Mouse (Mus musculus) brain, embryonic 14.5 days (tissue): ENCODE results near the gene Tulp4. TPM values are rescaled to one million over a fixed set of nuclear protein-coding genes. Genes with fewer than 3 reads are reported as not detected.
A peak's percentile ranks its signal among the peaks of the same experiment; 100 is the strongest.

Experiments used
- DNase-seq: peaks from one replicate; pipeline ENCODE4 v3.0.0-alpha.2; 2011; ENCODE audit warnings: low read depth
- CTCF ChIP-seq: fragments of 200-500 bp; IDR thresholded peaks from 2 replicates; pipeline ENCODE4 v1.5.1; 2012; ENCODE audit warnings: inconsistent platforms, mild to moderate bottlenecking, moderate library complexity, borderline replicate concordance; ENCODE audit not compliant: insufficient read depth, insufficient read length; ENCODE audit errors: extremely low read depth
- POLR2A ChIP-seq: fragments of 200-500 bp; IDR thresholded peaks from 2 replicates; pipeline ENCODE4 v1.6.1; 2012; ENCODE audit warnings: mild to moderate bottlenecking, inconsistent platforms, borderline replicate concordance; ENCODE audit not compliant: poor library complexity, insufficient read depth, insufficient read length, severe bottlenecking; ENCODE audit errors: extremely low read depth
- polyA plus RNA-seq: library from polyadenylated mRNA; depleted of rRNA; stranded (reverse); fragments of >200 nt; gene quantifications from 2 replicates; pipeline ENCODE4 v1.2.3, GENCODE M21; 2012

Gene Tulp4
- polyA plus RNA-seq, 1 experiment, result 178 TPM

DNA sequence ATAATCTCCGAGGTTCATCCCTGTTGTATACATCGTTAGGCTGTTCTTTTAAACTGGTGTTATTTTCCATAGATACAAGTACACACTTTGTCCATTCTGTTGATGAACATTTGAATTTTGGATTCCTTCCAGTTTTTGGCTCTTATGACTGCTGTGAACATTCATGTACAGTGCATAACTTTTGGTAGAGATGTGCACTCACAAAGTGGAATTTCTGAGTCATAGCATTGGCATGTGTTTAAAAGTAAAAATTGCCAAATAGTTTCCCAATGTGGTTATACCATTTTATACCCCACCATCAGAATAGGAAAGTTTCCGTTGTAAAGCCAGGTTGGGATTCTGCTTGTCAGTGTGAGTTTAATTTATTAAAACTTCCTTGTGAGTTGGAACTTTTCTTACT, 34.6 kb downstream of the Tulp4 start:
- TF ChIP-seq POLR2A (no peak), CTCF (no peak)

DNA sequence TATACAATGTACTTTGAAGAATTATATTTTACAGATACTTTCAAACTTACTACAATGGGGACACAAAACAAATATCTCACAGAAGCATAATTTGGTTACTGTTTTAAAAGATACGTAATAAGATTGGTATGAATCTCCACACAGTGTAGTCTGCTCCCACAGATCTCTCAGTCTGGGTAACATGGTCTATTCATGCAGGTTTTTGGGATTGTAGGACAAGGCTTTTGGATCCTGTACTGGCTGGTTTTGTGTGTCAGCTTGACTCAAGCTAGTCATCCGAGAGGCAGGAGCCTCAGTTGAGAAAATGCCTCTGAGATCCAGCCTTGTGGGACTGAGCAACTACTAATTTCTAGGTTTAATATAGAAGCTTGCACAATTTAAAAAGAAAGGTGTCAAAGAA, 35.1 kb downstream of the Tulp4 start:
- no peak for DNase-seq

More for the DNA sequence above, 34.6 kb downstream of the Tulp4 start:
- no peak for DNase-seq

DNA sequence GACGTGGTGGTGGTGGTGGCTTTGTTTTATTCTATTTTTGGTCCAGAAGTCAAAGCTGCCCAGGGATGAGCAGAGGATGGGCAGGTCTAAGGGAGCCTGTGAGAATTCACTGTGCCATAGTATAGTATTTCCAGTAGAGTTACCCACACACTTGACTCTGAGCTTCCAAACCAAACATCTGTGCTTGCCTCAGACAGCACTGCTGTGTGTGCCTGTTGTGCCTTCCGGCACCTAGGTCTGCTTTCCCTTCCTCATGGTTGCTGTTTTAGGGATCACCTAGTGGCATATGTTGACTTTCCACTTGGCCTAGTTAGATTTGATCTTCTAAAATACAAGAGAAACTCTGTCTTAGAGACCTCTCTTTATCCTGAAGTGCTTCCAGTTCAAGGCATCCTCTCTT, 39.0 kb downstream of the Tulp4 start:
- TF ChIP-seq CTCF, result no peak
- TF ChIP-seq POLR2A, result no peak
- no peak for DNase-seq

More for the DNA sequence above, 35.1 kb downstream of the Tulp4 start:
- TF ChIP-seq POLR2A (no peak), CTCF (no peak)

DNA sequence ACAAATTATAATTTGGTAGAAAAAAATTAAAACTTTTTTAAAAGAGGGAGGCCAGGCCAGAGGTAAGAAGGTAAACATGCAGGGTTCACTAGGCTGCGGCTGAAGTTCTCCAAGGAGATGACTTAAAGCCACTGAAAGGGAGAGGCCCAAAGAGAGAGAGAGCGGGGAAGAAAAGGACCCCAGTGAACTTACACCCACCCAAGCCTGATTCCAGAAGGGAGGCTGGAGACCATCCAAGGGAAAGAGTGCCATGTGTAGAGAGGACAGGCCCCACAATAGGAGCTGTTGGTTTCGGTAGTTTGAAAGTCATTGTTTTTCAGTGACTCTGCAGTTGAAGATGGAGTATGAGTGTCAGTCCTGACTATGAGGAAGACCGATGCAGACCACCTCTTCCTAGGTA, 46.7 kb downstream of the Tulp4 start:
- no peak for TF ChIP-seq CTCF
- no peak for TF ChIP-seq POLR2A
- no peak for DNase-seq

DNA sequence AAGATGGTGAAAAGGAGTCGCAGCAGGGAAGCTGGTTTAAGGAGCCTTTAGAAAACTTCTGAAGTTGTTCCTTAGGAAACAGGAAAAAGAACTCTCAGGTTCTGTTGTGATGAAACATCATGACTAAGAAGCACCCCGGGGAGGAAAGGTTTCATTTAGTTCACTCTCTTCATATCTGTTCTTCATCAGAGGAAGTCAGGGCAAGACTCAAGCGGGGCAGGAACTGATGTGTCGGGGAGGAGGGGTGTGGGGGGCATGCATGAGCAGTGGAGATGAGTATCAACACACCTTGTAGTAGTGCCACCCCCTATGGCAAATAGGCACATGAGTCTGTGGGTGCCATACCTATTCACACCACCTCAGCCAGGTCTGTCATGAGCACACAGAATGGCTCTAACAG, 47.3 kb downstream of the Tulp4 start:
- no peak for DNase-seq
- TF ChIP-seq CTCF, result no peak

DNA sequence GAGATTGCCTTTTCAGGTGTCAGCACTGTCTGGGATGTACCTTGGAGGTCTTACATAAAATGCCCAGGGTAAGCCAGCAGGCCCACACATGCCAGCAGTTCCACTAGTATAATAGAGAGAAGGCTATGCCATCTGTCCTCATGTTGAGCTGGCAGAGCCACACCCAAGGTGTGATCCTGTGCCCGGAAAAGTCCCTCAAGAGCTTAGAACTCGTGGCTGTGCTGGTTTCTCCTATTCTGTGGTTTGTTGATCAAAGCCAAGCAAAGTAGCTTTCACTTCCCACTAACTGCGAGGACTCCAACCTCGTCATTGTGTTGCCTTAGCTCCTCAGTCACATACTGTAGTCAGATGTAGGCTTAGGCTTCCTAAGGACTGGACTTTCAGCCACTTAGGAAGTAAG, 48.1 kb downstream of the Tulp4 start:
- no peak for DNase-seq
- TF ChIP-seq POLR2A (no peak), CTCF (no peak)

DNA sequence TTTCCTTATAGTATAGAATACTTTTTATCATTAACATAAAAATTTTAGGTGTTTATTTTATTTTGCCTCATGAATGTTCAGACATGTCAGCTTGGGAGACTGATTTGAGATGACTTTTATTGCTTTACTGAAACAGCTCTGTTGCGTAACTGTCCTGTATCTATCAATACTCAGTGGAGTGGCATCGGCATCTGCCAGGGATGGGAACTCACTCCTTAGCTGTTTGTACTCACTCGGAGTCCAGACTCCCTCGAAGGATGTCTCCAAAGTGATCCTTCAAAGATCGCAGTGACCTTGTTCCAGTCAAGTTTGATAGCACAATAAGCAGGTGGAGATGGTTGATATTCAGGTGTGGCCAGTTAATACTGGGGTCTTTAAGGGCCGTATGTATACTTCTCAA, 54.3 kb downstream of the Tulp4 start:
- no peak for DNase-seq
- no peak for TF ChIP-seq CTCF
- TF ChIP-seq POLR2A, result no peak

DNA sequence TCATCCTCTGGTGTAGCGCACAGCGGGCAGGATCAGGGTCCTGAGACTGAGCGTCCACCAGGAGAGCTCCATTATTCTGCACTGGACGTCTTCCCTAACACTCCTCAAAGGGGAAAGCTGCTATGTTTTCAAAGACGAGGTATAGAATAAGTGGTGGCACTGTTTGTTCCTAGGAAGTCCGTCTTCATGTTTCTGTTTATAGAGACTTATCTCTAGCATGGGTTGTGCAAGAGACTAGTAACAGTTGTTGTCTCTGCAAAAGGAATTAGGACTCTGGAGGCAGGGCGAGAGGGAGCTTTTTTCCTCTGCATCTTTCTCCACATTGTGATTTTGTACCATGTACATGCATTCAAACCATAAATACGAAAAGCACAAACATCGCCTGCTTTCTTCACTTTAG, 55.7 kb downstream of the Tulp4 start:
- no peak for TF ChIP-seq POLR2A
- TF ChIP-seq CTCF, result no peak
- DNase-seq, result no peak

DNA sequence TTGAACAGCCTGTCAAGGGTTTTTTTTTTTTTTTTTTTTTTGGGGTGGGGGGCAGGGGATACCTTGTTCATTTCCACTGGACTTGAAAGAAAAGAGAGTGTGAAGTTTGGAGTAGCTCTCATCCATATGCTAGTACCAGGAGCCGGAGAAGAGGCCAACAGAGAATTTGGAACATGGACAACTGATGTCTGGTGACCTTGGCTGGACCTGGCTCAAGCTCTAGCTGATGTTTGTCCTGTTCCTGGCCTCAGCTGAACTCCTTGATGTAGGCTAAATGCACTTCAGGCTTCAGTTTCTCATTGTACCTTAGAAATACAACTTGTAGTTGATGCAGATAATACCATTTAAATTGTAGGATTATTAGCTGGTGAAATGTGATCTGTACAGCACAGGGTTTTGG, 56.5 kb downstream of the Tulp4 start:
- TF ChIP-seq CTCF, result no peak
- TF ChIP-seq POLR2A, result no peak
- no peak for DNase-seq

DNA sequence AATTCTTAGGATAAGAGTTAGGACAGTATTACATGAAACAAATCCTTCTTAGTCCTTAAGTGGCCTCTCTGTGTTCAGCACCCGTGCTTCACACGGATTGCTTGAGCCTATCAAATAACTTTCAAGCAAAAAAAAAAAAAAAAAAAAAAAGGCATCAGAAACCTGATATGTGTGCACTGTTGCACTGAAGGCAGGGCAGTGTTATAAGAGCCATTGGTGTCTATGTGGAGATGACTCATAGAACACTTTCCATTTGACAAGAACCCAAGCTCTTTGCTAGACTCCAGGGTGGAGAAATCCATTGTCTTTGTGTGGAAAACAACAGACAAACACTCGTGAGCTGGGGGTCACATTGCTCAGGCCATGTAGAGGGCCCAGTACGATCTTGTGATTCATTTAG, 58.7 kb downstream of the Tulp4 start:
- TF ChIP-seq CTCF, result no peak
- no peak for DNase-seq

DNA sequence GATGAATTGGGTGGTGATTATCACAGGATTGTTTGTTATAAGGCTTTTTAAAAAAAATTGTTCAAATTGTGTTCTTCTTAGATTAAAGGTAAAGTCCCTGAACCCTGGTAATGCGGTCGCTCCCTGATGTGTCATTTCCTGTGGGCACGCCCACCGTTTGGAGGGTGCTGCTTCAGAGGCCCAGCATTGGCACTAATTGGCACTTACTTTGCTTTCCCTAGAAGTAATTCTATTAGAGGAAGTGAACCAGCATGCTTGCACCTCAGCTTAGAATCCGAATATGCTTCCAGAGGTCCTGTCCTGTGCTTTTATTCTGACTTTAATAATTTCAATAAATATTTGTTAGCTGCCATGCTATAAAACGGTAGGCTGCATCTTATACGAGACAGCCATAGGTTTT, 66.2 kb downstream of the Tulp4 start:
- TF ChIP-seq CTCF (no peak), POLR2A (no peak)

DNA sequence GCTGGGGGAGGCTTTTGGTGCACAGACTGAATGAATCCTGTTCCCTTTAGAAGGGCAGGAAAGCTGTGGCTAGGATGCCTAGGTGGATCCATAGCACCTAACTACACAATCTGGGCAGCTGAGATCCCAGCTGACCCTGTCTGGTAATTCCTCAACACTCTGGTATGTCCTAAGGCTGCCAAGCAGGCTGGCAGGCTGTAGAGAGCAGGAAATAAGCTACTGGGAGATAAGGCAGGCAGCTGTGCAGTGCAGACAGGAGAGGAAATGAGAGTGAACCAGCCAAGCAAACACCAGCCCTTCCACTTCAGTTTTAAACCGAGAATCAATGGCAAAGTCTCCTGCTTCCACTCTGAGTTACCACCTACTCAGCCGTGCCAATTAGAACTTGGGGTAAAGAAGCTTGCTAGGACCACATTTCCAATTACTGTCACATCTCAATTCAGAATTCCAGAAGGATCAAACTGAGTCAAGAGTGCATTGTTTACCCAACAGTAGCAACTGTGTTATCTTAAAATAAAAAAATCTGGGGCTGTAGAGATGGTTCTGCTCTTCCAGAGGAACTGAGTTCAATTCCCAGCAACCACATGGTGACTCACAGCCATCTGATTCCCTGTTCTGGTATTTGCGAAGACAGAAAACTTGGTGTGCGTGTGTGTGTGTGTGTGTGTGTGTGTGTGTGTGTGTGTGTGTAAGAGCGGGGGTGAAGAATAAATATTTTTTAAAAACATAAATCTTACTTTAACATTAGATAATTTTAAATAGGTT, 66.9 kb downstream of the Tulp4 start:
- peak; percentile 31 for DNase-seq

More for the DNA sequence above, 66.2 kb downstream of the Tulp4 start:
- no peak for DNase-seq

More for the DNA sequence above, 66.9 kb downstream of the Tulp4 start:
- TF ChIP-seq POLR2A (no peak), CTCF (no peak)
